Mouse (Mus musculus): ENCODE data around the gene Pbx4. TPM values are rescaled to one million over a fixed set of nuclear protein-coding genes. Genes with fewer than 3 reads are reported as not detected.

Pbx4 gene
- total RNA-seq, 2 experiments from 2014 or later, result 12.4 to 14.0 TPM

DNA sequence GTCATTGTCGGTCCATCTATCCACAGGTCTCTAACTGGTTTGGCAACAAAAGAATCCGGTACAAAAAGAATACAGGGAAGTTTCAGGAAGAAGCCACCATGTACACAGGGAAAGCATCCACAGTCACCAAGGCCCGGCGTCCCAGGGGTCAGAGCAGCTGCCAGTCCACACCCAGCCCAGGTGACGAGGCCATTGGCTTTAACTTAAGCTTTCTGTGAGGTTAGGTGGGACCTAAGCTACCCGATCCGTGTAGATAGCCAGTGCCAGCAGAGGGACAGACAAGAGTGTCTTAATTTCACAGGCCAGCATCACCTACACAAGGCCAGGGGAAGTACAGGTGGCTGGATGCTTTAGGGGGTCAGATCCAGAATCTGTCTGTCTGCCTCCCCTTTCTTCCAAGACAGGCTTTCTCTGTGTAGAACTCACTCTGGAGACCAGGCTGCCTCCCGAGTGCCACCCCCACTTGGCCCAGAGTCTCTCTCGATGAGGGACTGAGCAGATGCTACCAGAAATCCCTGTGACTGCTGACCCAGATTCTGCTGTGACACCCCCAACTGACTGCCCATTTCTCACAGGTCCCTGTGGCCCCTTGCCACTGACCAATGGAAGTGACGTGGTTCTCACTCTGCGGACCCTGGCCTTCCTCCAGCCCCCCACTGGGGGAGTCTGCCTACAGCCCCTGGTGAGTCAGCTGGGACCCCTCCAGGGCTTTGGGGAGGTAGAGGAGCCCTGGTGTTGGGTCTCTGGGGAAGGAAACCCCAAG is 37.9 kb downstream of the Pbx4 start:
- no peak for DNase-seq (ENCODE audit: low spot score in 2 of 2)

DNA sequence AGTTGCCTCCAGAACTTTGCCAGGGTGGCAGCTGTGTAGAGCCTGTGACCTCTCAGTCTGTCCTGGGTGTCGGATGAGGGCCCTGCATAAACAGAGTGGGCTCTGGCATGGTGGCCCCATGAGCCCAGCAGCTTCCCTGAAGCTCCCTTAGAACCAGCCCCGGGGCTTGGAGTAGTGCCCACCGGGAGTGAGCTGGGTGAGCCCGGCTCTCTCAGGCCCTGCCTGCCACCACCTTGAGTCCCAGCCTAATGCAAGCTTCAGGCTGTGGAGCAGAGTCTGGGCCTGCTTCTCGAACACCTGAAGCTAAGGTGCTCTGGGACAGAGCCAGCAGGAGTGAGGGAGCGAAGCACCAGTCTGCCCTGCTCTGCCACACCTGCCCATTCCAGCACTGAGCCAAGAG is 38.6 kb downstream of the Pbx4 start:
- no peak for DNase-seq (ENCODE audit: low spot score in 2 of 2)

DNA sequence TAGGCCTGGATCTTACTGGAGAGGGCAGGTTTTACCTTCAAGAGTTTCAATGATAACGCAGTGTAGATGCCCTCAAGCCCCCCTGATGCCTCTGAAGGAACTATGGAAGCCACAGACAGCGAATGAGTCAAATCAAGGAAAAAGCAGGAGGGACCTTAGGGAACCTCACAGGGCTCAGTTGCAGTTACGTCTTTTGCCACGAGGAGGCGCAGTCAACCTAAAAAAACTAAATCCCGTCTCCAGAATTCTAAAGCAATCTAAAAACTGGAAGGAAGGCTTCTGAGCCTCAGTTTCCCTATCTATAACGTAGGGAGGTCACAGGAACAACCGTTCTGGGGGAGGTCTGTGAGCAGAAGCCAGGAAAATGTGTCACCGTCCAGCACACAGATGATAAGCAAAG is 41.9 kb downstream of the Pbx4 start:
- DNase-seq (ENCODE audit: low spot score in 2 of 2), result peak in 1 of 2 experiments; percentile 81

DNA sequence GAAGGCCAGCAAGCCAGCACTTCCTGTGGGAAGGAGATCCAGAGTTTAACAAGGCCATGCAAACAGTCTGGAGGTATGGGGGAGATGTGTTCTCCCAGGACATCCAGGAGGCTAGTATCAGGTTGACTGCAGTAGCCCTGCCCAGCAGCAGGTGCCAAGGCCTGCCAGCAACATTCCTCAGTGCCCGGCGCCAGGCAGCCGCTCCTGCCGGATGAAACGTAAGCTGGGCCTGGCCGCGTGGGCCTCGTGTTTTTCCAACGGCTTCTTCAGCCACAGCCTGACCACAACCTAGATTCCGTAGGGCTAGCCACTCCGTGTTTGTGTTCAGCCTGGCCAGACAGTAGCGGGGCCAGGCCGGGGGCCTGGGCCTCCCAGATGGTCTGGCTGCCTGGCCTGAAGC is 42.4 kb downstream of the Pbx4 start:
- DNase-seq (ENCODE audit: low spot score in 2 of 2), result no peak

DNA sequence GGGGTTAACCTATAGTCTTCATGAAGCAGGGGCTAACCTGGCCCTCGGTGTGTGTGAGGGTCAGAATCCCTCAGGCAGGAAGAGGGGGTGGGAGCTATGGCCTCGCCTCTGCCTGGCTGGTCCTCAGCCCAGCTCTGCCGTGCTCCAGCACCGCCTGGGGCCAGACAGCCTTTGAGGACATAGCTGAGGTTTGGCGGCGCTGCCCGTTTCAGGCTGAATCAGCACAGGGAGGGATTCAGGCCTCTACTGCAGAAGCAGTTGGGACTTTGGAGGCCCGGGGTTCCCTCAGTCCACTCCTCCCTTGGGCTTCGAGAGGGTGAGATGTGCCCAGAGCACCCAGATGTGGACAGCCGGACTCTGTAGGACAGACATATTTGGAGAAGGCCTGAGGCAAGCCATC is 43.8 kb downstream of the Pbx4 start:
- no peak for DNase-seq (ENCODE audit: low spot score in 2 of 2)

DNA sequence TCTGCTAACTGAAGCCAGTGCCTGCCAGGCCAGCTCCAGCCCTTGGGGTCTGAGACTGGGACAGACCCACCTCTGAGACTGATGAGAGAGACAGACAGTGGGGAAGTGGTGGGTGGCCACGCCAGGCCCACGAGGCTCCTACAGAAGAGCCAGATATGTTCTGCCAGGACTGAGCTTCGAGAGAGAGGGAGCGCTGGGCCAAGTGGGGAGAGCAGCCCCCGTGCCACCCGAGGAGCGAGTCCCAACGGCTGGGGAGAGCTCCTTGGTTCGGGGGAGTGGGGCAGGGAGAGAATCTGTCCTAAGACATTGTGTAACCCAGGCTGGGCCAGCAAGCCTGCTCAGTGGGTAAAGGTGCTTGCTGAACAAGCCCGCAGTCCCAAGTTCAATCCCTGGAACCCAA is 44.7 kb downstream of the Pbx4 start:
- no peak for DNase-seq (ENCODE audit: low spot score in 2 of 2)

DNA sequence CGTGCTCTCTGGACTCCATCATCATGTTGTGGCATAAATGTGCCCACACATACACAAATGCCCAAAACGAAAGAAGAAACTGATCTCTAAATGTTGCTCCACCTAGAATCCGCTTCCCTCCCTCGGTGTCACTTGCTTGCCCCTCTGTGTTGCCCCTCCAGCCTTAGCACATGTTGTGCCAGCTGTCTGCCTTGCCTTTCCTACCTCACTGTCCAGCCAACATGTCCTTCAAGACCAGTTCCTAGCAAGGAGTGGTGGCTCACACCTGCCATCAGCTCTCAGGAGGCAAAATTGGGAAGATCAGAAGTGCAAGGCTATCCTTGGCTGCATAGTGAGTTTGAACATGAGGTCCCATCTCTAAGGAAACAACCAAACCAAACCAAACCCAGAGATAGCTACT is 45.1 kb downstream of the Pbx4 start:
- DNase-seq (ENCODE audit: low spot score in 2 of 2), result no peak

DNA sequence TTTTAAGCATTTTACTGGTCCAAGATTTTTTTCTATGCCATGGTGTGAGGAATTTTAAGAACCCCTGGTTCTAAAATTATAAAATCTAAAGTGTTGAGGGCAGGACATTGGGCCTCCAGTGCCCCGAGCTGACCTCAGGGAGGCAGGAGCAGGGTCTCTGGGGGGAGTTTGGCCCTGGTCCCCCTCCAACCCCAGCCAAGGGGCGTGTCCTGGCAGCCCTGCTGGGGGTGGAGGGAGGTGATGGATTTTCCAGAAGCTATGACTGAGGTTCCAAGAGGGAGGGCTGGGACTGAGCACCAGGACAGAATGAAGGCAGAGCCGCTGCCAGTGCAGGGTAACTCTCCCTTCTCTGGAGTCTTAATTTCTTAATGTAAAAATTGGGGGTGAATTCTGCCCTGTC is 45.7 kb downstream of the Pbx4 start:
- no peak for DNase-seq (ENCODE audit: low spot score in 2 of 2)

DNA sequence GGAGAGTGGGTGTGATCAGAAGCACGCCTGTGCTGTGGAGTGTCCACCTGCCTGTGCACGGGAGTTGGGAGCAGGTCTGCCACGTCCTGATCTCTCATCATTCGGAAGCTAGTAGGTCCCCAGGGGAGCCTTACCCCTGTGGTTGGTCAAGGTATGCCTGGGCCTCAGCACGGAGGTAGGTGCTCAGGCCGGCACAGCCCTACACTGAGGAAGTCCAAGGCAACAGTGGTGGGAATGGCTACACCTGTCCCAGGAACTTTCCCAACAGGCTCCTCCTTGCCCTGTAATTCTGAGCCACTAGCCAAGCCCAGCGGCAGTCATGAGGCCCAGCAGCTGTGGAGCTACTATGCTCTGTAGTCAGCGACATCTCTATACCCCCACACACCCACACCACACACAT is 47.4 kb downstream of the Pbx4 start:
- DNase-seq (ENCODE audit: low spot score in 2 of 2), result no peak

DNA sequence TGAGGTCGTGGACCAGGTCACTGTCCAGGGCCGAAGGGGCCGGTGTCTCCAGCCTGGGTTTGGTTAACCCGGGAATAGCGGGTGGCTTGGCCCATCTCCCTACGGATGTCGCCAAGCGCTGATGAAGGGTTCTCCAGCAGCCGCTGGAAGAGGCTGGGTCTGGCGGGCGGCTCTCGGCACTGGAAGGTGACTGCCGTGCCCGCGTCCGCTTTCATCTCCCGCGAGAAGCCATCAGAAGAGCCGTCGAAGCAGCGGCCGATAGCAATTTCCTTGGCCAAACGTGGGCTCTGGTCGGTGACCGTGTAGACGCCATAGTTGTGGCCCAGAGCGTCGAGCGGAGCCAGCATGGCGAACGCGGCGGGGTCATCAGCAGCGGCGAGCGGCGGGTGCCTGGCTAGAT is 48.5 kb downstream of the Pbx4 start:
- no peak for DNase-seq (ENCODE audit: low spot score in 2 of 2)

DNA sequence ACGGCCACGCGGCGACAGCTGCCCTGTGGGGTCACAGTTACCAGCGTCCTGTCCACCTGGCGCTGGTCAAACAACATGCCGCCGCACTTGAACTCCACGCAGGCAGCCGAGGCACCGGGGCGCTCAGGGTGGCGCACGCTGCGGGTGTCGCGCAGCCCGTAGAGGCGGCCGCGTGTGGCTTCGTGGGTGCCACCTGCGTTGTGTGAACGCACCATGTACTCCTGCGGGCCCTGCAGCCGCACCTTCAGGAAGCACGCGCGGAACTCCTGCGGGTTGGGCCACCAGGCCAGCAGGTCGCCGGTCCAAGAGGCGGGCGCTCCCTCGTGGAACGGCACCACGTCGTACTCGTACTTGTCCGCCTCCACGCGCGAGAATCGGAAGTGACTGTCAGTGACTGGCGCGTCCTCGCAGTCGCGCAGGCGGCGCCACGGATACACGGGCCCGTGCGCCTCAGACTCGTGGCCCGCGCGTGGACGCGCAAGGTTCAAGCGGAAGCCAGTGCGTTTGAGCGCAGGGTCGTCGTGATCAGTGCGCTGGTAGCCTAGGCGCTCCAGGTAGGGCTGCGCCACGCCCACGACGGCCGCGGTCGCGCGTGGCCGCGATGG is 49.1 kb downstream of the Pbx4 start:
- no peak for DNase-seq (ENCODE audit: low spot score in 2 of 2)

DNA sequence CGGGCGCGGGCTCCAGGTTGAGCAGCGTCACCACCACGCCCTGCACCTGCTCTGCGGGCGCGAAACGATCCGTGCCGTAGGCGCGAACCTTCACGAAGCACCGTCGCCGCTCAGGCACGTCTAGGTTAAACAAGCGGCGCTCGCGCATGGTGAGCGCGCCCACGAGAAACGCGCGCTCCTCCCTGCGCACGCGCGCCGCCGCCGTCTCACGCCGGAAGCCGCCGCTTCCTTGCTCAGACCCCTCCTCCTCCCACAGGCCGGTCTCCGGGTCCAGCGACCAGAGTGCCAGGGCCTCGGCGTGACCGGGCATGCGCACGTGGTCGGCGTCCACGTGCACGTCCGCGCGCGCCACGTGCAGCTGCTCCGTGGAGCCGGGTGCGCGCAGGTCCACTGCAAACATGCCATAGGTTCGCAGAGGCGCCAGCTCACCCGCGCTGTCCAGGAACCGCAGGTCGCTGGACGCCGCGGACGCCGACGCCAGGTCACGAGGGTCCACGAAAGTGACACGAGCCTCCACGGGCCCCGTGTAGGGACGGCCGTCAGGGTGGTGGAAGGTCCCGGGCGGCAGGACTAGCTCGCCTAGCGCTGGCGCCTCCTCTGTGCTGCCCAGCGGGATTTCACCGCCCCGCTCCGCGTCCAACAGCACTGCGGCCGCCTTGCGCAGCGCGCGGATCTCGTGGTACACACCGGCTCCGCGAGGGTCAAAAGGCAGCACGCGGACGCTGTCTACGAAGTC is 49.9 kb downstream of the Pbx4 start:
- DNase-seq (ENCODE audit: low spot score in 2 of 2), result no peak

DNA sequence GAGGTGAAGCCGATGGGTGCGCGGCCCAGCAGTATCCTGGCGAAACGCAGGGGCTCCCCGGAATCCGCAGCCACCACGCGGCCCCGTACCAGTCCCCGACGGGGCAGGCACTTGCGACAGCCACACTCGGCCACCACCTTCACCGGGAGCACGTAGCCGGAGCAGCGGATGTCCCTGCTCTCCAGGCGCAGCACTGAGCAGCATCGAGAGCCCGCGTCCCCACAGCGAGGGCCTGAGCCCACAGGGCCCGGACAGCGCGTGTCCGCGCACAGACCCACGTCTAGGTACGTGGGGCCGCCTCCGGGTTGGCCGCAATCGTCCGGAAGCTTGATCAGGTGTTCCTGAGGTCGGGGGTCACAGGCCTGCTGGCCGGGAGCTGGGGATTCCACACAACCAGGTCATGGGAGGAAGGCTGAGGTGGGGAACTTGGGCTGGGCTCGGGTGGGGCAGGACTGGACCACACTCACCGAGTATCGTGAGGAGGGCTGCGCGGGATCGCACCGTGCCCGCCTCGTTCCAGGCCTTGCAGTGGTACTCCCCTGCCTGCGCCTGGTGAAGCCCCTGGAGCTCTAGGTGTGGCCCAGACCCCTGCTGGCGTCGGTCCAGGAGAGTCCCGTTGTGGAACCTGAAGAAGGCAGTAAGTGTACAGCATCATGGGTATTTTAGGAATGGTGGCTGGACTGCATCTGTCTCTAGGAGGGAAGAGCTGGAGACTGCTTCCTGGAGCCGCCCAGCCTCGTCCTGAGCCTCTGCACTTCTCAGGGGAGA is 50.7 kb downstream of the Pbx4 start:
- DNase-seq (ENCODE audit: low spot score in 2 of 2), result no peak

DNA sequence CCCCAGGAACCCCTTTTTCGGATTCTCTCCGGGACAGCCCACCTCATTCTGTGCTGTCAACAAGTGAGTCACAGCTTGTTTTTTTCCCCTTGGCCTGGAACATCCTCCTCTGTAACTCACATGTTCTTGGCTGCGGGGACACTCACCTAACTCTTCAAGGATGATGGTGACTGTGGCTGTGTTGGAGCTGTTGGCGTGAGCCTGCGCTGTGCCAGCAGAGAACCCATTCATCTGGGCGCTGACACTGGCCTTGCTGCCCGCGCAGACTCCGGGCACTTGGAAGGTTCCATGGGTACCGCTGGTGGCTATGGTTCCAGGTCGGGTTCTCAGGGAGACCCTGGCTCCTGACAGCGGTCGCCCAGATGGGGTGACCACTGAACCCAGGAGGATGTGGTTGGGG is 51.9 kb downstream of the Pbx4 start:
- DNase-seq (ENCODE audit: low spot score in 2 of 2), result no peak

DNA sequence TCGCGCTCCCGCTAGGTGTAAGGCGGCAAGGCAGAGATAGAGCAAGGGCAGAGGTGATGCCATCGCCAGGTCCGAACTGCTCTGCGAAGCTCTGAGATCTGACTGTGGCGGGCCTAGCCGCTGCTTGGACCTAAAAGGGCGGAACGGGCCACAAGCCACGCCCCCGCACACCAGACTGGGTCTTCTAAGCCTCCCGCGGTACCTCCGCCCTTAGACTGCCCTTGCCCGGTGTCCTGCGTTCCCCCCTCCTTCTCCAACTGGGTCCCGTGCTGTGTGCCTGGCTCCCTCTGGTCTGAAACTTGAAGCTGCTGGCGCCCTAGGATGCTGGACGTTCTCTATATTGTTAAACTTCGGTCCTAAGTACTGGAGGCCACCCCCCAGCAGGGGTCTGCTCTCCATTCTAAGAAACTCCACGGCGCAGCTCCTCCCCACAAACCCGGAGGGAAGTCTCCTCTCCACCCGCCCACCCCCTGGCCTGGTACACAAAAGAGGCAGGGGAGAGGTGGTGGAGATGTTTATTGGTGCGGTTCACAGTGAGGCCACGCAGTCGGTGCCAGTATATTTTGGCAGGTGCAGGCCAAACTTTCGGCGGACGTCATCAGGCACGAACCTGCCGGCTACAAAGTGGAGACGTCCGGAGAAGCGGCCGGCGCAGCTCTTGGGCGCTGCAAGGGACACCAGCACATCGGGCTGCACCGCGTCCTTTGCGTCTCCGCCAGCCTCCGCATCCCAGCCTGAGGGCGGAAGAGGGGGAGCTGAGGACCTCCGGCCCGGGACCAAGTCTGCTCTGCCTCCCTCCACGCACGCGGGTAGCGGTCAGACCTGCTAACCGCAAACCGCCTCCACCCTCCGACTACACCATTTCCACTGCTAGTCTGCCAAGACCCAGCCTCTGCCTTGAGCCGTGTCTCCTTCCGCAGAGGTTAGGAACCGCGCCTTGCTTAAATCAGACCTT is 55.3 kb downstream of the Pbx4 start, which contains the start of gene Cilp2:
TSS of gene Cilp2 (minus strand) at position 399 of the 955 bp plus-strand sequence.
- DNase-seq (ENCODE audit: low spot score in 2 of 2), result no peak

DNA sequence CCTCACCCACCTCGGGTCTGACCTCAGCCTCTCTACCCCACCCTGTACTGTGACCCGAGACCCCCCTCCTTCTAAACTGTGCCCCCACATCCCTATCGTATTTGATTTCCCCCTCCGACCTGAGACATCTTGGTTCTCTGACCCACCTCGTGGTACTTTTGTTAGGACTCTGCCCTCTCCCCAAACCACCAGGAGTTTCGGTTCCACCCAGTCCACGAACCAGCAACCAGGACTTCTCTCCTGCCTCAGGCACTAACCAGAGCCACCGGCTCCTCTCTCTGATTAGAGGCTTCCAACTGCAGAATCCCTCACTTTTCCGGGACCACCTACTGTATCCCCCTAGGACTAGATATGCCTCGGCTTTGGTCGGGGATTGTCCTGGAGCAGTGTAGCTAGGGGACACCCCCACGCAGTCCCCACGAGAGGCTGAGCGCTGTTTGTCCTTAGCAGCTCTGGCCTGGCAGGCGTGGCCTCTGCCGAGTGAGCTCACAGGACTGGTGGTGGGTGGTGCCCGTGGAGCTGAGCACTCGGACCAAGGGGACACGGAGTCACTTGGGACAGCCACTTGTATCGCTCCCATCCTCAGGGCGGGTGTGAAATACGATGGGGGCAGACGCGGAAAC is 56.1 kb downstream of the Pbx4 start:
- no peak for DNase-seq (ENCODE audit: low spot score in 2 of 2)

DNA sequence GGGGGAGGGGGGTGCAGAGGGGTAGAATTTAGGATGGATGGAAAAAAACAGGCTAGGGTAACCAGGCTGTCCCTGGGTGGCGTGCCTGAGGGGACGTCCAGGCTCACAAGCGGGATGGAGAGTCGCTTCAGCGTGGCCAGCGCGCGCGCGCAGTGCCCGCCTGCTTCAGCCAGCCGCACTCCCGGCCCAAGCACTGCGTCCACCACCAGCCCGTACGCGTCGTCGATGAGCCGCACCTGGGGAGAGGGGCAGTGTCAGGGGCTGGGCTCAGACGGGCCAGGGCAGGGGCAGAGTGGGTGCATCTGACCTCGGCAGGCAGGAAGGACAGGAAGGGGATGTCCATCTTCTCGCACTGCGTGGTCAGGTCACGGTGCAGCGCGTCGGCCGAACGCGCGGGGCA is 56.6 kb downstream of the Pbx4 start:
- no peak for DNase-seq (ENCODE audit: low spot score in 2 of 2)

DNA sequence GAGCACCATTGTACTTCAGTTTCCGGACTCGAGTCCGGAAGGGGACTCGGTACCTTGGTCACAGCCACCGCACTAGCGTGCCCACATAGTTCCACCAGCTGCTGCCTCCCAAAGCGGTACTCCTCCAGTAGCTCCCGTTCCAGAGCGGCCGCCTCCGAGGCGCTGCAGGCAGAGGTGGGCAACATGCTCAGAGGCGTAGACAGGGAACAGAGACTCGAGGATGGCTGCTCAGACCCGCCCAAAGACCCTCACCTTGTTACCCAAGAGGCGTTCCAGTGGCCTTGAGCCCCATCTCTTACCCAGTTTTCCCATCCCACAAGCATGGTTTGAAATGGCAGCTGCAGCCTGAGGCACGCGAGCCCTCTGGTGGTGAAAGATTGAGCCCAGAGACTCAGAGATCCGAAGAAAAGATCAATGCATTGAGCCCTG is 58.5 kb downstream of the Pbx4 start:
- DNase-seq (ENCODE audit: low spot score in 2 of 2), result peak; percentile 65 to 81

DNA sequence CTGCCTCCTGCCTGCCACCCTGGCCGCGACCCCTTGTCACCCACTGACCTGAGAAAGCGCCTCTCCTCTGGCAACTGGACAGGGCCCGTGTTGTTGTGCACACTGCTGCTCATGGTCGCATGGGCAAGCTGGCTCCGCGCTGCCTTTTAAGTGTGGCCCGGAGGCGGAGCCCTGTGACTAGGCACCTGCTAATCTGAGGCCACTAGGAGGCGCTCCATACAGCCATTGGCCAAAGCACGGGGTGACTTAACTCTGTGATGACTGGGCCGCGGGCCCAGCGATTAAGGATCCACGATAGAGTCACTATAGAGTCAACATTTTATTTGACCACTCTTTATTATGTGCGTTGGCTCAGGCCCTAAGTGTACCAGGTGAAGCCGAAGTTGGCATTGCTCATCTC is 61.6 kb downstream of the Pbx4 start:
- peak in 1 of 2 experiments; percentile 59 for DNase-seq (ENCODE audit: low spot score in 2 of 2)

DNA sequence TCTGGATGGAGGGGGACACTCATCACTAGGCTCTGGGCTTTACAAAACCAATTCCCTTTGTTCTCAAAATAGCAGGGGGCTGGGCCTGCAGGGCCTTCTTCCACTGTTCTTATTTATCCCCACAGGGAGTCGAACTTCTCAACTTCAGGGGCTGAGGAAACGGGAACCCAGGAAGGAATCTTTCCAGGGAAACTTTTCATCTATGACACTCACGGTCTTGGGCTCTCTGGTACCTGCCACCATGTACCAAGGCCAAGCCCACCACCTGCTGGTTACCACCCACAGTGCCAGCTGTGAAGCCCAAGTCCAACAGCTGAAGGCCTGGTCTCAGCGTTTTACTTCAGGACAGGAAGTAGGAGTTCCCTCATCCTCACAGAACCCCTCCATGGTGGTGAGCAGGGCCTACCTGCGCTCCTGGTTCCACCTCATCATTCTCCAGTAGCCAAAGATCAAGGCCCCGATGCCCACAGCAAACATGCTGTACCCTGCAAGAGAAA is 62.6 kb downstream of the Pbx4 start:
- DNase-seq (ENCODE audit: low spot score in 2 of 2), result no peak
